Mouse (Mus musculus) cerebellum, postnatal 4 days (tissue): Measurements from ENCODE around the gene Atp2b2.
A peak's percentile ranks its signal among the peaks of the same experiment; 100 is the strongest.

Experiments used
- DNase-seq, 2 experiments: peaks; one replicate each; pipeline ENCODE4 v3.0.0; 2022; ENCODE audit warnings: low spot score in 2 of 2, mixed read lengths in 1 of 2

Atp2b2 gene

GRCm38 (mm10) chr6:113942355-113942754 lies 100.1 kb downstream of the Atp2b2 start:
- DNase-seq, result no peak

DNA sequence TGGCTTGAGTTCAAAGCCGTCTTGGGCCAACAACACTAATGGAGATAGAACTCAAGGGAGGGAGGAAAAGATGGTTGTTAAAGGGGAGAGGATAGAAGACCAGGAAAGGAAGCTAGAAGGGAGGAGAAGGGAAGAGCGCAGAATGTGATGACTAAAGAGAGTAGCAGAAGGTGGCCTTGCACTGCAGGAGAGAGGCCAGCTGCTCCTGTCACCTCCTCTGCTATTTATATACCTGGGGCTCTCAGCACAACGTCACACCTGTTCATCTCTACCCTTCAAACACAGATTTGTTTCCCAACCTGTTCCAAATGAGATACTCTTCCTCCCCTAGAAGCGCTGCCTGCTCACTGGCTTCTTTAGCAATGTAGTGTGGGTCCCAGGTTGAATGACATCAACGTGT lies 101.1 kb downstream of the Atp2b2 start:
- no peak for DNase-seq

DNA sequence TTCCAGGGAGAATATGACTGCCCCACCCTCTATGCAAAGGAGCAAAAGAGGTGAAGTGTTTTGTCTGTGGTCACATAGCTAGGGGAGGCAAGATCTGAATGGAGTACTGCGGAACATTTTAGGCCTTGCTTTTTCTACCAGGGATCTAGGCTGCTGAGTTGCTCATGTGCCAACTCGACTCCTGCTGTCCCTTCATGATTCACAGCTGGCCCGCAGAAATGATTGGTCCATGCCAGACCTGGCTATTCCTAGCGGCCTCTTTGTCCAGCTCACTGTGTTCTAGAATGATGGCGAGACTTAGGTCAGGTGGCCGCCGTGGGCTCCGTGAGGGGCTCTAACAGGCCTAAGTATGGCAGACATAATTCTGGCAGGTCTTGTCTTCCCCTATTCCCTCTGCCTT lies 103.0 kb downstream of the Atp2b2 start:
- no peak for DNase-seq

DNA sequence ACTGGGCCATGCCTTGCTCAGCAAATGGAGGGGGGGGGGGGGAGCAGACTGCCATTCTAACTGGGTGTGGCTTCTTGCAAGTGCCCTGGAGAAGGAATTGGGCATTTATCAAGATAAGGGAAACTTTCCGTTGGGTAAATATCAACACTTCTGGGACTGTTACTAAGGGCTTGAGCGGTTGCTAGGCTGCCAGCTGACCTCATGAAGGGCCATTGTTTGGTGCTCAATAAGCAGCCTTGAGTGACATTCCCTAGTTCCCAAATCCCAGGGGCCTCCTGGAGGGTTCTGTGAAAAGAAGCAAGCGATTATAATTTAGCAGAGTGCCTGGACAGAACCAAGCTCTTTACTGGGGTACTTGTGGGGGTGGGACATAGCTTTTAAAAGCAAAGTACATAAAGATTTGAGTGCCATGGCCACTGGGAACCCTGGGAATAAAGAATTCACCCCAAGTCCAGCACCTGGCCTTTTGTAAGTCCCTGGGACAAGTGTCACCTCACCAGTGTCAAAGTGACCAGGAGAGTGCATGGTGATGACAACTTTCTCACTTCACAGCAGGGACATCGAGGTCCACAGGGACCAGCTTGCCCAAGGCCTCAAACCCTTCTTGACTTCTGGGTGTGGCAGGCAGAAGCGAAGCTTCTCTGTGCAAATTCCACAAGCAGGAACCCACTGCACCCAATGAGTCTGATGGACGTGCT lies 105.5 kb downstream of the Atp2b2 start:
- DNase-seq, result no peak

DNA sequence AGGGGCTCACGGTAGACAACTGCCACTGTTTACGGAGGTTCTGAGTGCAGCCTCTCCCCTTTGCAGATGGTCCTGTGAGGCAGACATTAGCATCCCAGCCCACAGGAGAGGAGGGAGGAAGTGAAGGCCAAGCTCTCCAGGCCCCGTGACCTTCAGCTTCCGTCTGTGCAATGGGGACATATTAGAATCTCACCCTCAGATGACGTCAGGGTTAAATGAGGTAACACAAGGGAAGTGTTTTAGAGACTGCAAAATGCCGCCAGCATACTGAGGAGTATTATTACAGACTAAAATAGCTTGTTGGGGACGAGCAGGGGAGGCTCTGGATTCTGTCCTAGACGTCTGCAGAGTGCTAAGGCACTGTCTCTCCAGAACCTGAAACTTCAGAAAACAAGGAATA lies 106.3 kb downstream of the Atp2b2 start:
- no peak for DNase-seq

- no peak for DNase-seq
These were observed 107.7 kb downstream of the Atp2b2 start for GRCm38 (mm10) chr6:113934692-113935091.

DNA sequence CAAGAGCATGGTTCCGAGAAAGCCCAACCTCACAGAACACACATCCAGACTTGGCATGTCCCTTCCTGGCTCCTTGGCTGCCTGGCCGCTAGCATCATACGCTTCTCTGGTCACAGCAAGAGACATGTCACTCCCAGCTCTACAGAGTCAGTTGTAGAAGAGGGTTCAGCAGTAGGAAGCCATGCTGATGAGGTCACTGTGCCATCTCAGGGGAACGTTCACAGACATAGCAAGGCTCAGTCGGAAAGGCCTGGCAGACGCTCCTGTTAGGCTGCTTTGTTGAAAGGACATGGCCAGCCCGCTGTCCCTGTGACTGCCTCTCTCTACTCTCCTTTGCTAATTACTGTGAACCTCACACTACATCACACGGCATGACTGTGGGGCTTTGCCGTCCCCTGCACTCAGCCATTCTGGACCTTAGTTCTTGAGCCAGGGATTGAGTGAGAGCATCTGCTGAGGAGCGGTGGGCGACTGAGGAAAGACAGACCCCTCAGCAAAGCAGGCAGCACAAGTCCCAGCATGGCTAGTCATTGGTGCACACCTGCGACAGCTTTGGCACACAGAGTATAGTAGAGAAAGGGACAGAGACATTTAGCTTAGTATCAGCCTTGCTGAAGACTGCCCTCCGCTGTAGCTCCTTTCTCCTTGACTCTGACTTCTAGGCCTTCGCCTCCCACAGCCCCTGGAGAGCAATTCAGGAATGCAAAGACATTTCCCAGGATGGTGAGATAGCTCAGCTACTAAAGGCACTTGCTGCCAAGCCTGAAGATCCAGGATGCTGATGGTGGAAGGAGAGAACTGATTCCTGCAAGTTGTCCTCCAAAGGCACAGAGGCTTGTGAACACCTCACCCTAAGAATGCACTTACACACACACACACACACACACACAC lies 108.9 kb downstream of the Atp2b2 start:
- DNase-seq, result peak in 1 of 2 experiments; percentile 52

- no peak for DNase-seq
These were observed 113.1 kb downstream of the Atp2b2 start for GRCm38 (mm10) chr6:113929191-113929875.

DNA sequence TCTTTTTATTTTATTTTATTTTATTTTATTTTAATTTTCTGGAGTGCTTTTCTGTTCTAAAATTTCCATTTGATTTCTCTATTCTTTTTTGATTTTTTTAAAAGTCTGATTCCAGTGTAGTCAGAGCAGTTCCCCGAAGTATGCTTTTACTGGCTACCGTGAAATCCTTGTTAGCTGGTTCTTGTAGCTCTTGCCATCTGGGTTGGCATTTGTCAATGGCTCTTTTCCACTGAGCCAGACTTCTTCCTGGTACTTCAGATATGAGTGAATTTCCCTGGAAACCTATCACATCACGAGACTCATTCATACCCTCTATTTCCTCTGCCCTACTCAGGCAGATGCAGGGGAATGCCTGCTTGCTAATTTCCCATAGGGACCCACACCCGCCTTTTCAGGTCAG lies 119.2 kb downstream of the Atp2b2 start:
- no peak for DNase-seq

GRCm38 (mm10) chr6:113920466-113920865 lies 121.9 kb downstream of the Atp2b2 start:
- no peak for DNase-seq

- DNase-seq, result no peak
These were observed 129.7 kb downstream of the Atp2b2 start for GRCm38 (mm10) chr6:113912753-113913152.

DNA sequence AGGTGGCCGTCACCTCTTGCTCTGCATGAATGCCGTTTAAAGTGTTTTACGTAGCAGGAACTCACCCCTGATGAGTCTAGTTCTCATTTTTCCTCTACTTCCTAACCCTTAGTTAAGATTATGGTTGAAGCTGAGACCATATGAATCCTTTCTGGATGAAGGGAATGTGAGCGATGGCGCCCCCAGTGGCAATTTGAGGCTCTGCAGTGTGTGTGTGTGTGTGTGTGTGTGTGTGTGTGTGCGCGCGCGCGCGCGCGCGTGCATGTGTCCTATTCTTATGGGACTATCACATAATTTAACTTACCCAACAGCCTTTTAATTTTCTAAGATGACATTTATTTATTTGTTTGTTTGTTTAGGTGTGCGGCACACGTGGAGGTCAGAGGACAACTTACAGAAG lies 131.3 kb downstream of the Atp2b2 start:
- DNase-seq, result peak in 1 of 2 experiments; percentile 35

- peak in 1 of 2 experiments; percentile 30 for DNase-seq
These were observed 131.9 kb downstream of the Atp2b2 start for GRCm38 (mm10) chr6:113910411-113911055.

GRCm38 (mm10) chr6:113909836-113910235 lies 132.6 kb downstream of the Atp2b2 start:
- no peak for DNase-seq

DNA sequence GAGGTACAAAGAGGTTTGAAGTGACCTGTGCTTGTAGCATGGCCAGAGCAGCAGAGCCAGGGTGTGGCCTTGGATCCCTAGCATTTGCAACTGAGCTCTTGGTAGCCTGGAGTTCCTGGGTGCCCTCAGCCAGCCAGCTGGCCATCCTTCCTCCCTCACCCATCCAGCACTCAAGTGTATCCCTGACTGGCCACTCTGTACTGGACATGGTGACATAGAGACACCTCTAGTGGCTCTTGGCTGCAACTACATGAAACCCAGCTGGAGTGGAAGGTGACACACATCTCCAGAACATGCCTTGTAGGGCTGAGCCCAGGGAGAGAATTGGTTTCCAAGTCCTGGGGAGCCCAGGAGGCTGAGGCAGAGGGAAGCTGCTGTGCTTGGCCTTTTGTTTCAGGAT lies 134.3 kb downstream of the Atp2b2 start:
- DNase-seq, result peak in 1 of 2 experiments; percentile 26

DNA sequence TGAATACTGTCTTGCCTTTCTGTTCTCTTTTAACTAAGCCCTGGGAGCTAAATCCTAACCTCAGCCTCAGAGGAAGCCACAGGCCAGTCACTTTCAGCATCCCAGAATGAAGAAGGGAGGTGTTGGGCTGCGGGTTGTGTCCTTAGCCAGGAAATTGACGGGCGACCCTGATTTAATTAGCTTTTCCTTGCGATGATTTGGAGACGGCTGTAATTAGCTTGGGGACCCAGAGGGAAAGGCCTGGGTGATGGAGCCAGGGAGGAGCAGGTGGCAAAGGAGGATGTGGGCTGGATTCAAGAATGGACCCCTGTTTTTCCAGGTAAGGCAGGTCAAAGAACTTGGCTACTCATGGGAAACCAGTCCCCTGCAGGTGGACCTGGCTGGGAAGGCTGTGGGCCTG lies 138.0 kb downstream of the Atp2b2 start:
- DNase-seq, result no peak

DNA sequence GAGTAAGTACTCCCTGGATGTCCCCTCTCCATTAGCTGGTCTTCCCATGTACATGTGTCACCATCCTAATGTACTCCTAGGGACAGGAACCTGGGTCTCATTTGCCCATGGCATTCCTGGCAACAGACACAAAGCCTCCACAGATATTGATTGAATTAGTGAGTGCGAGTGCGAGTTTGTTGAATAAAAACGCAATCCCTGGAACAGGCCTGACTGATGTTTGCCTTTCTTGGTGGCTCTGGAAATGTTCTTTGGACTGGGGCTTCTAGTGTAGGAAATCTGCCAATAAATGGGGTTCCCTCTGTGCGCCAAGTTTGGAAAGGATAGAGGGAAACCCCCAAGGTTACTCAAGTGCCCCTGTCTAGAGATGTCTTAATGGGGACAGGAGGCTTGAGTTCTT lies 146.4 kb downstream of the Atp2b2 start:
- no peak for DNase-seq

GRCm38 (mm10) chr6:113894008-113894407 lies 148.4 kb downstream of the Atp2b2 start:
- DNase-seq, result no peak

GRCm38 (mm10) chr6:113892091-113892674 lies 150.2 kb downstream of the Atp2b2 start:
- no peak for DNase-seq

GRCm38 (mm10) chr6:113891225-113891967 lies 151.0 kb downstream of the Atp2b2 start:
- peak in 1 of 2 experiments; percentile 70 for DNase-seq

GRCm38 (mm10) chr6:113890858-113891213 lies 151.6 kb downstream of the Atp2b2 start:
- peak in 1 of 2 experiments; percentile 50 for DNase-seq
